Mouse (Mus musculus) embryonic fibroblast, embryonic 13.5 days (primary cell): ENCODE measurements around the gene Ccdc186.
"Not testable (repeated sequence)": the region's sequence is repeated elsewhere in the genome, so short reads cannot be mapped to it uniquely, and the experiment has no call there.

Source experiments
- CTCF ChIP-seq: IDR thresholded peaks from 2 replicates; pipeline ENCODE4 v1.5.1; 2011; ENCODE audit warnings: mild to moderate bottlenecking, control low read depth, low read length, moderate library complexity, borderline replicate concordance; ENCODE audit not compliant: insufficient read depth
- POLR2A ChIP-seq: IDR thresholded peaks from 2 replicates; pipeline ENCODE4 v1.6.1; 2011; ENCODE audit warnings: low read depth, mild to moderate bottlenecking, control low read depth, low read length, moderate library complexity

DNA sequence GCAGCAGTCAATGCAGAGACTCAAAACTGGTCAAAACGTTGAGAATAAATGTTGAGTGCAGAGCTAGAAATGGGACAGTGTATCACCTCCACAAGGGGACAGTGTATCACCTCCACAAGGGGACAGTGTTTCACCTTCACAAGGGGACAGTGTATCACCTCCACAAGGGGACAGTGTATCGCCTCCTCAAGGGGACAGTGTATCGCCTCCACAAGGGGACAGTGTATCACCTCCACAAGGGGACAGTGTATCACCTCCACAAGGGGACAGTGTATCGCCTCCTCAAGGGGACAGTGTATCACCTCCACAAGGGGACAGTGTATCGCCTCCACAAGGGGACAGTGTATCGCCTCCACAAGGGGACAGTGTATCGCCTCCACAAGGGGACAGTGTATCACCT is 43.5 kb downstream of the Ccdc186 start:
- not testable (repeated sequence) for TF ChIP-seq POLR2A, CTCF
